Mouse (Mus musculus) right cerebral cortex, adult 2 months (tissue): Measurements from ENCODE around the gene Hoxc4.

Source experiments
- DNase-seq, 2 experiments: peaks; one replicate each; pipeline ENCODE4 v3.0.0; 2021 to 2022; ENCODE audit warnings: low spot score in 2 of 2

Hoxc4 gene

DNA sequence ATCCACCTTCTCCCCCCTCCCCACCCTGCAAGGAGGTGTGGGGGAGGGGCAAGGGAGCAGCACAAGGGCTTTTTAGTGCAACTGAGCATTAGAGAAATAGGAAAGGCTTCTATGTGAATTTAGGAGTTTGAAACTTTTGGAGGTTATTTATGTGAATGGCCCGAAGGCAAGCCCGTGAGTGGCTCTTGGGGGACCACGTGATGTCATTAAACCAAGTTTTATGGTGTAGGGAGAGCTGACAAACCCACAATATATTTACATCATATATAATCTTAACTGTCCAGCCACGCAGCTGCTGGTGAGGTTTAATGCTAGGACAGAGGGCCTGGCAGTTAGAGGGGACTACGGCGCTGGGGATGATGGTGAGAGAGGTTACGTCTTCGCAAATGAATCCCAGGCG is at the start of gene Hoxc4:
Gene Hoxc4 (plus strand): TSS at position 299 of the 400 bp plus-strand sequence.
- DNase-seq = no peak

DNA sequence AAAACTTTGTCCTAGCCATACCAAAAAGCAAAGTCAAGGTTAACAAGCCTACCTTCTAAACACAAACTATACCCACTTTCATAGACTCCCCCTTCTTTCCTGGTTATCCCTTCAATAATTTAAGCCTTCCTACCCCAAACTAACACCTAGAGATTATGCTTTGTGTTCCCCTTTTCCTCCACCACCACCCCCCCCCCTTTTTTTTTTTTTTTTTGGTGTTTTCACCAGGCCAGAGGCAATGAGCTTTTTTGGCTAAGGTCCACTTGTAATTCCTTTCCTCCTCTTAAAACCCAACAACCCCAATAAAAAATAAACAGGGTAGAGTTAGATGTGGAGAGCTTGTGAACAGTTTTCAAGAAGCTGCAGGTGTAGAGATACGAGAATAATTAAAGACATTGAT is 49.4 kb upstream of the Hoxc4 start:
- no peak for DNase-seq

DNA sequence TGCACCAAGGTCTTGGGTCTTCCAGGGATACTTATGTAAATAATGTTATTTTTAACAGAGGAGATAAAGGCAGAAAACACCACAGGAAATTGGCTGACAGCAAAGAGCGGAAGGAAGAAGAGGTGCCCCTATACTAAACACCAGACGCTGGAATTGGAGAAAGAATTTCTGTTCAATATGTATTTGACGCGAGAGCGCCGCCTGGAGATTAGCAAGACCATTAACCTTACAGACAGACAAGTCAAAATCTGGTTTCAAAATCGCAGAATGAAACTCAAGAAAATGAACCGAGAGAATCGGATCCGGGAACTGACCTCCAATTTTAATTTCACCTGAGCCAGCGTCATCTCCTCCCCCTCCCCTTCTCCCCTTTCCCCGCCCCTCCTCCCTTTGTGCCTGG is 48.0 kb upstream of the Hoxc4 start:
- DNase-seq = no peak

- DNase-seq = no peak
Measured at GRCm38 (mm10) chr15:102972254-102972653, 46.5 kb upstream of the Hoxc4 start.

- DNase-seq = no peak
Measured at GRCm38 (mm10) chr15:102972753-102973152, 46.0 kb upstream of the Hoxc4 start.

DNA sequence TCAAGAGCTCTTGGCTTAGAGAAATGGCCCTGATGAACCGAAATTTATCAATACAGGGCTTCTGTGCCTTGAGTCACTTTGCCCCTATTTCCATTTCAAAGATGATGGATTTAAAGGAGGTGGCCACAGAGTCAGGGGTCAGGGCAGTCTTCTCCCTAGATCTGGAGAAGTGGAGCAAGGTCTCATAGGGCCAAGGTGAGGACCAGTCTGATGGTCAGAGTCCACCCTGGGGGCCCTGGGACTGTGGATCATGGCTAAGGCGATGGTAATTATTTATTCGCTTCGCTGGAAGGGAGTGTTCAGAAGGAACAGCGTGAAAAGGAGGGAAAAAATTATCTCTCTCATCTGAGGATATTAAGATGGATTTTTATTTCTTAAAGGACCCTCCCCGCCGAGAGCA is 43.7 kb upstream of the Hoxc4 start:
- no peak for DNase-seq

GRCm38 (mm10) chr15:102975688-102976111 is 43.0 kb upstream of the Hoxc4 start:
- DNase-seq = no peak

DNA sequence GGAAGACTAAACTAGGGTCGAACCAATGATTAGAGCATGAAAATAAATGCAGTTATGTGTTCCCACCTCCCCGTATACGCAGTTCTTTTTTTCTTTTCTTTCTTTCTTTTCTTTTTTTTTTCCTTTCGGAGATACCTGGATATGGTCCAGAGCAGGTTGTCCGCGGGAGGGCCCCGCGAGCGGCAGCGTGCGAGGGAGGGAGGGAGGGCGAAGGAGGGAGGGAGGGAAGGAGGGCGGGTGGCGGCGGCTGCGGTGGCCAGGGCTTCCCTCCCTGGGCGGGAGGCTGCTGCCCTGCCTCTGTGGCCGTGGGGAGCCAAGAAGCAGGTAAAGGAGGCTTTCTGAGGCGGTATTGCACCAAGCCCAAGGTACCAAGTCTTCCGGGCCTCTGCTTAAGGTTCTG is 42.6 kb upstream of the Hoxc4 start, which contains the start of gene Hoxc9:
Gene Hoxc9 (plus strand): TSS at position 269 of the 400 bp plus-strand sequence.
- DNase-seq = no peak

DNA sequence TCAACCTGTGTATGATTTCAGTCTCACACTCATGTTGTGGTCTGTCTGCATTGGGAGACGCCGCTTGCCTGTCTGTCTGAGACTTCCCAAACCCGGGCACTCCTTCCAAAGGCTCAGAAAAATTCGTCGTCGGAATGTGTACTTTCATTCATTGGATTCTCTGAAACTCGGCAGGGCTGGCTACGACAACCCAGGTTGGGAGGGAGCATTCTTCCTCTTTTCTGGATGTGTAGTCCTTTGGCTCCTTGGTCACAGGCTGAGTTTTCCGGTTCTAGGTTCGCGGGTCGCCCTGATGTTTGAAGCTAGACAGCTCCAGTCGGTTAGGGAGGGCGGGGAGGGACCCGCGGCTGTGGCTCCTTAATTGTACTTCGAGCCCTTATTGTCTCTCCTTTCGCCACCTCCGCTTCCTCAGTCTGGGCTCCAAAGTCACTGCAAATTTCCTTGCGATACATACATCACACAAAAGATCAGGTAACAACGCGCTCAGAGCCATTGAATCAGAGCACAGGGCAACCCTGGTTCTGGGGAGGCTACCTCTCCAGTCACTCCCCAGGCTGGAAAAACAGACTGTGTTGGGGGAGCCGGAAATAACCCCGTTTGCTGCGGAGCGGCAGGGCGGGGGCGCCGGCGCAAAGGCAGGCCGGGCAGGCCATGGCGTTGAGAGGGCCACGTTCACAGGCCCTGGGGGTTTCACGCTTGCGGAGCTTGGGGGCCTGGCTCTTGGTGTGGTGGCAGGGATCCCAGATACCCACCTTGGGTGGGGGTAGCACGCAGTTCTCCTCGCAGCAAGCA is 41.9 kb upstream of the Hoxc4 start:
- no peak for DNase-seq

DNA sequence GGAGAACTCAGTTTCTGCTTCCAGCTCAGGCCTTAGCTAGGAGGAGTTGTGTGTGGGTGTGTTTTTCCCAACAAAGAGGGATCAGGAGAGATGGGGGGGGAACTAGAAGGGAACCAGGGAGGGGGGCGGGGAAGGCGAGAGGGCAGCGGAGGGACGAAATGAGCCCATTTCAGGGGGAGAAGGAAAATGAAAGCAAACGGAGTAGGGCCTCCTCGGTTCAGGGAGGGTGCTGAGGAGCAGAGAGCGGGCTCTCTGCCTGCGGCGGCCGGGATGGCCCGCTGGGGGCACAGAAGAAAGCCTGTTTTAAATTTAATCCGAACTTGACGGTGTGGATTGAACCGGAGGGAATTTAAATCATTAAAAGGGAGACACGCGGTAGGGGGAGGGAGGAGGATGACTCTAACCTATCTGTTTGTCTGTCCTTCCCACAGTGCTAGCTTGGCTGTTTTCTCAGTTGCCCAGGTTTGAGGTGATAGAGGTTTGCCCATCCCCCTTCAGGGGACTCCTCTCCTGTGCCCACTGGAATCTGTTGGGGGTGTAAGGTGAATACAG is 41.2 kb upstream of the Hoxc4 start:
- no peak for DNase-seq

GRCm38 (mm10) chr15:102978615-102979515 is 39.9 kb upstream of the Hoxc4 start:
- DNase-seq = no peak

- no peak for DNase-seq
Measured at GRCm38 (mm10) chr15:102979936-102980335, 38.8 kb upstream of the Hoxc4 start.

DNA sequence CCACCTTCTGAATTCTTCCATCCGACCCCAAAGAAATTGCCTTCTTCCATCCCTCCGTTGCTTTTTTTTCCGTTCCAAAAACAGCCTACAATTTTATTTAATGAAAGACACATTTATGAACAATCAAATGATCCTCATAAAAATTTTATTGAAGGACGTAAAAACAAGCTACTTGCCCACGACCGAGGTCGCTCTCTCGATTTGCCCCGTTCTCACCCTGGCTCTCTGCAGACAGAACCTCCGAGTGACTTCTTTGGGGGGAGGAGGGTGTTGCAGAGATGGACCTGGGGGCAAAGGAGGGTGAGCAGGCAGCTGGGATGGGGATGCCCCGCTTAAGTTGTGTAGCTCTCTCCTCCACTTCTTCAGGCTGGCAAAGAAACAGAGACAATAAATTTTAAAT is 38.4 kb upstream of the Hoxc4 start:
- no peak for DNase-seq

GRCm38 (mm10) chr15:102980912-102981311 is 37.8 kb upstream of the Hoxc4 start:
- no peak for DNase-seq

DNA sequence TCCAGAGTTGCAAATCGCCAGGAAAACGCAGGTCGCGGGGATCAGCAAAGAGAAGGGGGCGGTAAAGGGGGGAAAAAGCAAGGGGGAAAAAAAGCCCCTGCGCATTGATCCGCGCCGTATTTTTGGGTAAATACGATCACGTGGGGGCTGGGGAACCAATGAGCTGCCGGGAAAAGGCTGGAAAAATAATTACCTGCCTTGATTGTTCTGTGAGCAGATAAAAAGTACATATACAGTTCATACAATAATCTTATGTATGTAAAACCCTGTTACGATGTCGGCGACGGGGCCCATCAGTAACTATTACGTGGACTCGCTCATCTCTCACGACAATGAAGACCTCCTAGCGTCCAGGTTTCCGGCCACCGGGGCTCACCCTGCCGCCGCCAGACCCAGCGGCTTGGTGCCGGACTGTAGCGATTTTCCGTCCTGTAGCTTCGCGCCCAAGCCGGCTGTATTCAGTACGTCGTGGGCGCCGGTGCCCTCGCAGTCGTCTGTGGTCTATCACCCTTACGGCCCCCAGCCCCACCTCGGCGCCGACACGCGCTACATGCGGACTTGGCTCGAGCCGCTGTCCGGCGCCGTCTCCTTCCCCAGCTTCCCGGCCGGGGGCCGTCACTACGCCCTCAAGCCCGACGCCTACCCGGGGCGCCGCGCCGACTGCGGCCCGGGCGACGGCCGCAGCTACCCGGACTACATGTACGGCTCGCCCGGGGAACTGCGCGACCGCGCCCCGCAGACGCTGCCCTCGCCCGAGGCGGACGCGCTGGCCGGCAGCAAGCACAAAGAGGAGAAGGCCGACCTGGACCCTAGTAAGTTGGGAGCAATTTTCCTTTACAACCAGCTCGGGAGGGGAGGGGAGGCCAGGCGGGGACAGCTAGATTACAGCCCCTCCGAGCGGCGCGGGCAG is 37.1 kb upstream of the Hoxc4 start:
- DNase-seq = no peak

DNA sequence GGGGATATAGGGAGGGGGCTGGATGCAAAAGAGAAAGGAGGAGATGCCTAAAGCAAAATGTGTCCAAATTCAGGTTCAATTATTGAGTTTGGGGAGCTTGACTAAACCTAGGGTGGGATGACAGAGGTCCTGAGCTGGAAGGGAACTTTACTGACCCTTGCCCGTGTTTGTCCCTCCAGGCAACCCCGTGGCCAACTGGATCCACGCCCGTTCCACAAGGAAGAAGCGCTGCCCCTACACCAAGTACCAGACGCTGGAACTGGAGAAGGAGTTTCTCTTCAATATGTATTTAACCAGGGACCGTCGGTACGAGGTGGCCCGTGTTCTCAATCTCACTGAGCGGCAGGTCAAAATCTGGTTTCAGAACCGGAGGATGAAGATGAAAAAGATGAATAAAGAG is 35.0 kb upstream of the Hoxc4 start:
- no peak for DNase-seq

DNA sequence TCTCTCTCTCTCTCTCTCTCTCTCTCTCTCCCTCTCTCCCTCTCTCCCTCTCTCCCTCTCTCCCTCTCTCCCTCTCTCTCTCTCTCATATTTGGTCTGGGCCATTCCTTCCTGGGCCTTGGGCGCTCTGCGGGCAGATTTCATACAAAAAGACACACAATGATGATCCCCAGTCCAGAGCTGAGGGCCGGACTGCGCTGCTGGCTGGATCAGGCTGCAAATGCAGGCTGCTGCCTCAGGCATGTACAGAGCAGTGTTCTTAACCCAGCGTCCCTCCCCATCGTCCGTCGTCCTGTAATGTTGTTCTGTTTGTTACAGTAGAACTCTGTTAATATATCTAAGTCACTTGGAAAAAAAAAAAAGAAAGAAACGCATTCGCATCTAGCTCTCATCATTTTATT is 34.2 kb upstream of the Hoxc4 start:
- DNase-seq = no peak

GRCm38 (mm10) chr15:102984925-102985324 is 33.8 kb upstream of the Hoxc4 start:
- DNase-seq = no peak

GRCm38 (mm10) chr15:102987124-102987833 is 31.5 kb upstream of the Hoxc4 start:
- peak; percentile 84 to 89 for DNase-seq

GRCm38 (mm10) chr15:102988078-102988477 is 30.7 kb upstream of the Hoxc4 start:
- no peak for DNase-seq
